Mouse (Mus musculus) liver, embryonic 11.5 days (tissue): ENCODE measurements around the gene Gm17581. TPM values are rescaled to one million over a fixed set of nuclear protein-coding genes. Genes with fewer than 3 reads are reported as not detected.

Source experiments
- ATAC-seq: fragments of 200-750 bp; cut with Nextera tagmentation; replicated peaks from 2 replicates; pipeline ENCODE4 v1.8.0; 2017; ENCODE audit warnings: moderate number of reproducible peaks, mild to moderate bottlenecking, moderate TSS enrichment, moderate library complexity; ENCODE audit not compliant: low FRiP score
- DNase-seq: peaks from one replicate; pipeline ENCODE4 v3.0.0-alpha.2; 2017; ENCODE audit warnings: low spot score
- H3K27ac ChIP-seq: fragments of 300-500 bp; sonication (generic); 2 replicates; pipeline ENCODE4 v1.5.1; 2014; ENCODE audit warnings: mild to moderate bottlenecking, low read depth, low read length, control low read depth
- H3K27me3 ChIP-seq: fragments of 300-500 bp; sonication (generic); replicated peaks from 2 replicates; pipeline ENCODE4 v1.6.1; 2014; ENCODE audit warnings: low read length, mixed read lengths; ENCODE audit not compliant: control insufficient read depth, insufficient read depth
- H3K36me3 ChIP-seq: fragments of 300-500 bp; sonication (generic); 2 replicates; pipeline ENCODE4 v1.6.1; 2014; ENCODE audit warnings: mild to moderate bottlenecking, low read length, moderate library complexity, mixed read lengths; ENCODE audit not compliant: control insufficient read depth, insufficient read depth
- H3K4me1 ChIP-seq: fragments of 300-500 bp; sonication (generic); replicated peaks from 2 replicates; pipeline ENCODE4 v1.6.1; 2014; ENCODE audit warnings: low read length, mixed read lengths; ENCODE audit not compliant: control insufficient read depth, insufficient read depth
- H3K4me2 ChIP-seq: fragments of 300-500 bp; sonication (generic); 2 replicates; pipeline ENCODE4 v1.6.1; 2014; ENCODE audit warnings: mild to moderate bottlenecking, control low read depth, moderate library complexity
- H3K4me3 ChIP-seq: fragments of 300-500 bp; sonication (generic); 2 replicates; pipeline ENCODE4 v1.5.1; 2014; ENCODE audit warnings: low read depth, low read length, control low read depth
- H3K9ac ChIP-seq: fragments of 300-500 bp; sonication (generic); 2 replicates; pipeline ENCODE4 v1.6.1; 2014; ENCODE audit warnings: low read depth, low read length, control low read depth
- H3K9me3 ChIP-seq: fragments of 300-500 bp; sonication (generic); 2 replicates; pipeline ENCODE4 v1.6.1; 2016; ENCODE audit warnings: low read length, inconsistent platforms, mixed read lengths; ENCODE audit not compliant: control insufficient read depth
- WGBS: fragments of 180-500 bp; shearing (Covaris S2); extraction: QIAGEN DNeasy Blood & Tissue Kit; methylation state at CpG from one replicate; pipeline ENCODE4 v1.1.7; 2014; 5-methylcytosine and 5-hydroxymethylcytosine counted together
- polyA plus RNA-seq: library from polyadenylated mRNA; unstranded; fragments of >200 nt; fragmentation: Nextera tagmentation; extraction: Ambion mirVana; gene quantifications from 2 replicates; pipeline ENCODE4 v1.2.1, GENCODE M21; 2014

Gene Gm17581
- polyA plus RNA-seq, 1 experiment from 2014 or later: not detected

DNA sequence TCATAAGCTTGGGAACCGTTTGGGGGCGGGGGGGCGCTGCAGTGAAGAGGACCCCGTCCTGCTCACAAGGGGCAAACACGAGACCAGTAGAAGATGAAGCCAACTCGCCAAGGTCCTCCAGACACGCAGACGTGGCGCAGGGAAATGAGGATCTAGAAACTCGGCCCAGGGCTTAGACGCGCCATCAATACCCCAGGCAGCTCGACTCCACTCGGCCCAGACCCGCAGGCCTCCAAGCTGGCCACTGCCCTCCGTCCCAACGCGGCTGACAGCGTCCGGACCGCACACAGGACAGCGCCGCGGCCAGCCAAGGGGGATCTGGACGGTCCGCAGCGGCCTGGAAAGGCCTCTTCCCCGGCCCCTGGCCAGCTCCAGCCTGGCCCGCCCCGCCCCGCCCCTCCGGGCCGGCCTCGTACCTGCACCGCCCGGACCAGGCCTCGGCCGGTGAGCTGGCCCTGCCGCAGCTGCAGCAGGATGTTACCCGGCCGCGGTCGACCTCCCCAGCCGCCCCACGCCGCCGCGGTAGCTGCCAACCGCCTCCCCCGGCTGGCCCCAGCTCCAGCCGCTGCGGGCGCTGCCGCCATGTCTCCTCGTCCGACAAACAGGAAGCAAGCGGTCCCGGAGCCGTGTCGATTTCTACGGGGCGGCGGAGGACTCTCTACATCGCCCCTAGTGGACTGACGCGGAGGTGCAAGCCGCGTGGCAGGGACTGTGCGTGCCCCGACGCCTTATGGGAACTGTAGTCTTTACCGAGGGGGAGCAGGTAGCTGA lies 43.8 kb downstream of the Gm17581 start, which contains the start of gene Trpc4ap:
Gene Trpc4ap (minus strand): TSS at position 662 of the 771 bp plus-strand sequence.
- Histone ChIP-seq H3K27ac (peak within 1 kb of the TSS; percentile 82), H3K4me3 (peak within 1 kb of the TSS; percentile 85), H3K4me1 (peaks cover 10% of the 10 kb centered on the region), H3K36me3 (no peaks in the 10 kb centered on the region), H3K27me3 (no peaks in the 10 kb centered on the region), H3K9me3 (no peaks in the 10 kb centered on the region), H3K4me2 (peak within 1 kb of the TSS; percentile 81), H3K9ac (peak within 1 kb of the TSS; percentile 87)
- WGBS: under 1% methylated on average over 72 of the region's 72 CpGs
- ATAC-seq: peak; percentile 97
- peak; percentile 99 for DNase-seq

DNA sequence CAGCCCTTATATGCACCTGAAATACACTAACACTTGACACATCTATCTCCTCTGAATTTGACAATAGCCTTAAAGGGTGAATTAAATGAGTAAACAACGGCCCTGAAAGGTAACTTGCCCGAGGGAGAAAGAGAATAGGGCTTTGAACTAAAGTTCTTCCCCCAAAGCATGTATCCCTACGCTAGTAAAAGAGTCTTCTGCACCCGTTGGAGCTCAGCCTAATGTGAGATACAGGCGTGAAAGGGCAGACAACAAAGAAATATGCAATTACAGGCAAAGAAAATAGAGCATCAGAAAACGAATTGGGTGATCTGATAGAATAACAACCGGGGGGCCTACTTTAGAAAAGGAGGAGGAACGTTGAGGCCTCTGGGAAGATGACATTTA lies 44.3 kb downstream of the Gm17581 start:
- ATAC-seq: no peak
- DNase-seq: no peak
- Histone ChIP-seq H3K9me3 (no peaks in the 10 kb centered on the region), H3K4me2 (peak overlapping the region; percentile 81), H3K4me1 (peaks cover 10% of the 10 kb centered on the region), H3K4me3 (peak overlapping the region; percentile 85), H3K27ac (peak overlapping the region; percentile 82; the same call in 1 of the 2 replicates), H3K9ac (peak overlapping the region; percentile 87), H3K27me3 (no peaks in the 10 kb centered on the region), H3K36me3 (no peaks in the 10 kb centered on the region; the same call in 1 of the 2 replicates)
- 7% methylated on average over 8 of the region's 8 CpGs for WGBS

DNA sequence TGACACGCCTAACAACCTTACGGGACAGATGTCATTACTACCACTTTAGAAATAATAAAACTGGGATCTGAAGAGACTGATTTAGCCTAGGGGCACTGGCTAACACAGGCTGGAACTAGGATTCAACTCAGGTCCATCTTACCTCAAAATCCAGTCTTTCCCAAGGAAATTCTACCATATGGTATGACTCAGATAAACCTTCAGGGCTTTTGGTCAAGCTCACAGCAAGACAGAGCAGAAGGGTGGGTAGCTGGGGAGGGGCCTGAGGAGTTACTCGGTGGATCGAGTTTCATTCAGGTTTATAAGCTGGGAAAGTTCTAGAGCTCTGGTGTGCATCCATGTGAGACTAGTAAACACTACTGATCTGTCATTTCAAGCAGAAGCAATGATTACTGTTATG lies 46.5 kb downstream of the Gm17581 start:
- H3K36me3 ChIP-seq: no peaks in the 10 kb centered on the region; the same call in 1 of the 2 replicates
- no peak overlapping the region for H3K4me3 ChIP-seq
- no peaks in the 10 kb centered on the region for H3K9me3 ChIP-seq
- DNase-seq (no peak), ATAC-seq (no peak)
- no peak overlapping the region for H3K9ac ChIP-seq
- peaks cover 10% of the 10 kb centered on the region for H3K4me1 ChIP-seq
- H3K27me3 ChIP-seq: no peaks in the 10 kb centered on the region
- no peak overlapping the region for H3K27ac ChIP-seq
- 87% methylated on average over 4 of the region's 4 CpGs for WGBS
- H3K4me2 ChIP-seq: no peak overlapping the region

DNA sequence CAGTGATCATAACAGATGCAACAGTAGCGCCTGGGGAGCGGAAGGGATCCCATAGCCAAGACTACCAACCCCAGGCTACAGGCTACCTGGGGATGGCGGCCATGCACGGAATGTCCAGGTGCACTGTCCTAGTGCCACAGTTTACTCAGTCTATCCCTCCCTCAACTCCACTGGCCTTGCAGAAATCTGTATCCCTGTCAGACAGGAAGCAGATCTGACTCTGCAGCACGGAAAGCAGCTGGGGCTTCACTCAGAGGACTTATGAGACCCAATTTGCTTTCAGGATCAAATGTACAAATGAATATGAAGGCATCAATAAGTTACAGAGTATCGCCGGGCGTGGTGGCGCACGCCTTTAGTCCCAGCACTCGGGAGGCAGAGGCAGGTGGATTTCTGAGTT lies 47.9 kb downstream of the Gm17581 start:
- 94% methylated on average over 11 of the region's 11 CpGs for WGBS

DNA sequence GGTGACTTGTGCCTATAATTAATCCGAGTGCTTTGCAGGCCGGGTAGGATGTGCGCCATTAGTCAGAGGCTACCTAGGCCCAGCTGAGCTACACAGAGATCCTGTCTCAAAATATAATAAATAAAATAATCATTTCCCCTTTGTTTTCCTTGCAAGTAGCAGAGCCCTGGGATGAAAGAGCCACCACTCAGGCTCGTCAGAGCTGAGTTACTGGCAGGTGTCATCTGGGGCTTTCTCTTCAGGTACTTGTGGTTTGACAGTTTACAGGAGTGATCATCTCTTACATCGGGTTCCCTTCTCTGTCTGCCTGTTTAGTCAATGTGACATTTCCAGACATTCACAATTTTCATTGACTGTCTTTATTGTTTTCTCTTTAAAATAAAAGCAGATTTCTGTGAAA lies 49.1 kb downstream of the Gm17581 start:
- Histone ChIP-seq H3K27ac (no peak overlapping the region), H3K4me1 (peaks cover 10% of the 10 kb centered on the region), H3K4me3 (no peak overlapping the region), H3K36me3 (no peaks in the 10 kb centered on the region; the same call in 1 of the 2 replicates), H3K9ac (no peak overlapping the region), H3K9me3 (no peaks in the 10 kb centered on the region), H3K27me3 (no peaks in the 10 kb centered on the region), H3K4me2 (no peak overlapping the region)
- WGBS: 84% methylated on average over 5 of the region's 5 CpGs
- DNase-seq (no peak), ATAC-seq (no peak)

More for the DNA sequence above, 47.9 kb downstream of the Gm17581 start:
- no peaks in the 10 kb centered on the region for H3K9me3 ChIP-seq
- H3K4me3 ChIP-seq: no peak overlapping the region
- no peaks in the 10 kb centered on the region for H3K27me3 ChIP-seq
- H3K9ac ChIP-seq: no peak overlapping the region
- no peak overlapping the region for H3K4me2 ChIP-seq
- DNase-seq (no peak), ATAC-seq (no peak)
- H3K36me3 ChIP-seq: no peaks in the 10 kb centered on the region; the same call in 1 of the 2 replicates
- H3K4me1 ChIP-seq: peaks cover 10% of the 10 kb centered on the region
- no peak overlapping the region for H3K27ac ChIP-seq

Other genes with a start within 250 kb of the Gm17581 start
- 27.7 and 28.5 TPM in 2 replicates for gene Acss2, start 217.9 kb downstream of the Gm17581 start, polyA plus RNA-seq
- gene Ggt7, start 217.6 kb downstream of the Gm17581 start, polyA plus RNA-seq: 1.0 and 1.3 TPM in 2 replicates
- gene Gss, start 143.1 kb downstream of the Gm17581 start, polyA plus RNA-seq: 59.7 and 60.5 TPM in 2 replicates
- gene Myh7b, start 124.7 kb downstream of the Gm17581 start, polyA plus RNA-seq: 4.3 and 5.3 TPM in 2 replicates
- 103 and 109 TPM in 2 replicates for gene Trpc4ap, start 43.5 kb downstream of the Gm17581 start, polyA plus RNA-seq
- gene Edem2, start 6.4 kb downstream of the Gm17581 start, polyA plus RNA-seq: 34.5 and 35.5 TPM in 2 replicates
- 2.6 TPM in 2 replicates for gene Procr, start 15.3 kb upstream of the Gm17581 start, polyA plus RNA-seq
- gene Mmp24, start 39.5 kb upstream of the Gm17581 start, polyA plus RNA-seq: 0.04 TPM in 1 of 2 replicates, not detected in the other
- 5.6 and 6.8 TPM in 2 replicates for gene BC029722, start 83.6 kb upstream of the Gm17581 start, polyA plus RNA-seq
- gene Eif6, start 91.1 kb upstream of the Gm17581 start, polyA plus RNA-seq: 243 and 253 TPM in 2 replicates
- gene Fam83c, start 99.0 kb upstream of the Gm17581 start, polyA plus RNA-seq: 0.13 and 0.30 TPM in 2 replicates
- 76.1 and 83.4 TPM in 2 replicates for gene Uqcc1, start 194.4 kb upstream of the Gm17581 start, polyA plus RNA-seq
- not detected in 2 replicates for gene Gm15557, start 204.9 kb upstream of the Gm17581 start, polyA plus RNA-seq
- gene Gdf5, start 209.5 kb upstream of the Gm17581 start, polyA plus RNA-seq: 0.19 and 0.30 TPM in 2 replicates
- gene Cep250, start 220.6 kb upstream of the Gm17581 start, polyA plus RNA-seq: 20.9 and 23.3 TPM in 2 replicates